Mouse (Mus musculus): Measurements from ENCODE around the gene Cutal. TPM values are rescaled to one million over a fixed set of nuclear protein-coding genes. Genes with fewer than 3 reads are reported as not detected.
"Not testable (repeated sequence)": the region's sequence is repeated elsewhere in the genome, so short reads cannot be mapped to it uniquely, and the experiment has no call there.

Cutal gene
- total and polyA plus RNA-seq, 3 experiments, result not detected

- no peak for TF ChIP-seq ZC3H11A (IDR thresholded peaks at IDR 0.05; ENCODE audit: low read depth, low read length)
- TF ChIP-seq TAL1 (IDR thresholded peaks at IDR 0.05; ENCODE audit: low read length), result no peak
- TF ChIP-seq POLR2AphosphoS5 (IDR thresholded peaks at IDR 0.05; ENCODE audit: borderline replicate concordance, low read depth, low read length), result no peak
- TF ChIP-seq HCFC1 (IDR thresholded peaks at IDR 0.05; ENCODE audit: low read depth, low read length), result no peak
- TF ChIP-seq MYB (IDR thresholded peaks at IDR 0.05; ENCODE audit: low read depth, low read length), result no peak
- no peak for TF ChIP-seq TCF12 (IDR thresholded peaks at IDR 0.05; ENCODE audit: low read depth, low read length)
- TF ChIP-seq ZMIZ1 (IDR thresholded peaks at IDR 0.05; ENCODE audit: low read depth, low read length), result no peak
- TF ChIP-seq POLR2A (IDR thresholded peaks at IDR 0.05; ENCODE audit: control insufficient read depth in 1 of 2, insufficient read depth in 1 of 2, low read depth in 1 of 2, low read length in 2 of 2, poor library complexity in 1 of 2), result no peak
- TF ChIP-seq USF2 (IDR thresholded peaks at IDR 0.05; ENCODE audit: borderline replicate concordance in 1 of 2, insufficient read depth in 1 of 2, low read depth in 1 of 2, low read length in 2 of 2), result no peak
- TF ChIP-seq ZKSCAN1 (IDR thresholded peaks at IDR 0.05; ENCODE audit: low read depth, low read length), result no peak
- TF ChIP-seq ZNF384 (IDR thresholded peaks at IDR 0.05; ENCODE audit: low read depth, low read length), result no peak
- no peak for TF ChIP-seq NRF1 (IDR thresholded peaks at IDR 0.05; ENCODE audit: insufficient read depth, low read depth, low read length, poor library complexity, severe bottlenecking)
- TF ChIP-seq CHD2 (IDR thresholded peaks at IDR 0.05; ENCODE audit: low read length), result no peak
- TF ChIP-seq CTCF (IDR thresholded peaks at IDR 0.05 in 2 of 3, conservative IDR thresholded peaks at IDR 0.05 in 1 of 3; ENCODE audit: control insufficient read depth in 1 of 3, insufficient read depth in 1 of 3, low read depth in 2 of 3, low read length in 3 of 3, poor library complexity in 1 of 3, severe bottlenecking in 1 of 3), result no peak
- TF ChIP-seq MXI1 (IDR thresholded peaks at IDR 0.05; ENCODE audit: low read depth, low read length), result no peak
- no peak for TF ChIP-seq MAX (IDR thresholded peaks at IDR 0.05; ENCODE audit: low read length)
- TF ChIP-seq POLR2AphosphoS2 (IDR thresholded peaks at IDR 0.05; ENCODE audit: low read length), result no peak
- no peak for TF ChIP-seq E2F4 (IDR thresholded peaks at IDR 0.05; ENCODE audit: borderline replicate concordance, low read depth, low read length)
- Histone ChIP-seq H3K9me3 (replicated peaks; ENCODE audit: insufficient read depth, low read length) (no peaks in the 10 kb centered on the region), H3K4me1 (ENCODE audit: control insufficient read depth in 1 of 2, insufficient read depth in 2 of 2, low read length in 2 of 2) (peaks cover 6 to 12% of the 10 kb centered on the region in 2 experiments; a peak in 3 of 4 replicates), H3K79me2 (ENCODE audit: control insufficient read depth, insufficient read depth, low read length, poor library complexity) (peaks cover 27% of the 10 kb centered on the region), H3K4me3 (ENCODE audit: control insufficient read depth in 1 of 2, insufficient read depth in 1 of 2, low read depth in 2 of 2, low read length in 2 of 2) (no peak overlapping the region), H3K27ac (ENCODE audit: control insufficient read depth, low read depth, low read length) (no peak overlapping the region), H3K36me3 (ENCODE audit: control insufficient read depth in 1 of 2, insufficient read depth in 2 of 2, low read length in 2 of 2) (peaks cover 0 to 22% of the 10 kb centered on the region in 2 experiments; a peak in 3 of 4 replicates), H3K9ac (ENCODE audit: control insufficient read depth, low read depth, low read length, poor library complexity, severe bottlenecking) (no peak overlapping the region), H3K27me3 (ENCODE audit: control insufficient read depth in 1 of 2, insufficient read depth in 2 of 2, low read length in 2 of 2) (no peaks in the 10 kb centered on the region)
- DNase-seq (ENCODE audit: low read depth, low spot score), result no peak
These were observed 46.6 kb upstream of the Cutal start for GRCm38 (mm10) chr2:34827591-34827990.

GRCm38 (mm10) chr2:34828026-34828425, 46.2 kb upstream of the Cutal start:
- H3K27ac ChIP-seq (ENCODE audit: control insufficient read depth, low read depth, low read length), result no peak overlapping the region
- H3K27me3 ChIP-seq (ENCODE audit: control insufficient read depth in 1 of 2, insufficient read depth in 2 of 2, low read length in 2 of 2), result no peaks in the 10 kb centered on the region
- H3K79me2 ChIP-seq (ENCODE audit: control insufficient read depth, insufficient read depth, low read length, poor library complexity), result peaks cover 27% of the 10 kb centered on the region
- no peak overlapping the region for H3K9ac ChIP-seq (ENCODE audit: control insufficient read depth, low read depth, low read length, poor library complexity, severe bottlenecking)
- TF ChIP-seq ZC3H11A (IDR thresholded peaks at IDR 0.05; ENCODE audit: low read depth, low read length) (no peak), NRF1 (IDR thresholded peaks at IDR 0.05; ENCODE audit: insufficient read depth, low read depth, low read length, poor library complexity, severe bottlenecking) (no peak), SIN3A (IDR thresholded peaks at IDR 0.05; ENCODE audit: low read length) (no peak), KAT2A (conservative IDR thresholded peaks at IDR 0.05; ENCODE audit: low read depth, low read length) (no peak), TBP (IDR thresholded peaks at IDR 0.05; ENCODE audit: low read depth, low read length) (no peak), MAZ (IDR thresholded peaks at IDR 0.05; ENCODE audit: low read depth, low read length) (no peak), POLR2AphosphoS2 (IDR thresholded peaks at IDR 0.05; ENCODE audit: low read length) (no peak), MXI1 (IDR thresholded peaks at IDR 0.05; ENCODE audit: low read depth, low read length) (no peak), BHLHE40 (IDR thresholded peaks at IDR 0.05; ENCODE audit: borderline replicate concordance, low read depth, low read length) (no peak), ZMIZ1 (IDR thresholded peaks at IDR 0.05; ENCODE audit: low read depth, low read length) (no peak), CHD2 (IDR thresholded peaks at IDR 0.05; ENCODE audit: low read length) (no peak), GABPA (IDR thresholded peaks at IDR 0.05; ENCODE audit: low read depth, low read length) (no peak), E2F4 (IDR thresholded peaks at IDR 0.05; ENCODE audit: borderline replicate concordance, low read depth, low read length) (no peak)
- no peak overlapping the region for H3K4me3 ChIP-seq (ENCODE audit: control insufficient read depth in 1 of 2, insufficient read depth in 1 of 2, low read depth in 2 of 2, low read length in 2 of 2)
- DNase-seq (ENCODE audit: low read depth, low spot score), result no peak
- peaks cover 6 to 10% of the 10 kb centered on the region in 2 experiments; a peak in 3 of 4 replicates for H3K4me1 ChIP-seq (ENCODE audit: control insufficient read depth in 1 of 2, insufficient read depth in 2 of 2, low read length in 2 of 2)
- H3K9me3 ChIP-seq (replicated peaks; ENCODE audit: insufficient read depth, low read length), result no peaks in the 10 kb centered on the region
- H3K36me3 ChIP-seq (ENCODE audit: control insufficient read depth in 1 of 2, insufficient read depth in 2 of 2, low read length in 2 of 2), result peaks cover 0 to 20% of the 10 kb centered on the region in 2 experiments; a peak in 3 of 4 replicates

- not testable (repeated sequence) for H3K4me1 ChIP-seq (ENCODE audit: control insufficient read depth in 1 of 2, insufficient read depth in 2 of 2, low read length in 2 of 2)
These were observed 44.1 kb upstream of the Cutal start for GRCm38 (mm10) chr2:34830066-34830465.

More at GRCm38 (mm10) chr2:34830066-34830465, 44.1 kb upstream of the Cutal start:
- H3K4me3 ChIP-seq (ENCODE audit: control insufficient read depth in 1 of 2, insufficient read depth in 1 of 2, low read depth in 2 of 2, low read length in 2 of 2); DNase-seq (ENCODE audit: low read depth, low spot score); H3K36me3 ChIP-seq (ENCODE audit: control insufficient read depth in 1 of 2, insufficient read depth in 2 of 2, low read length in 2 of 2); H3K27me3 ChIP-seq (ENCODE audit: control insufficient read depth in 1 of 2, insufficient read depth in 2 of 2, low read length in 2 of 2); H3K9ac ChIP-seq (ENCODE audit: control insufficient read depth, low read depth, low read length, poor library complexity, severe bottlenecking); H3K9me3 ChIP-seq (replicated peaks; ENCODE audit: insufficient read depth, low read length); H3K27ac ChIP-seq (ENCODE audit: control insufficient read depth, low read depth, low read length): not testable (repeated sequence)
- H3K79me2 ChIP-seq (ENCODE audit: control insufficient read depth, insufficient read depth, low read length, poor library complexity), result peaks cover 16% of the 10 kb centered on the region

All from MEL (cell line).